Mouse (Mus musculus) heart, postnatal 0 days (tissue): ENCODE results near the gene Mllt11. TPM values are rescaled to one million over a fixed set of nuclear protein-coding genes. Genes with fewer than 3 reads are reported as not detected.

ENCODE experiments used
- ATAC-seq: fragments of 200-750 bp; cut with Nextera tagmentation; 2 replicates; pipeline ENCODE4 v1.8.0; 2017; ENCODE audit warnings: low read depth, moderate number of reproducible peaks, moderate library complexity; ENCODE audit not compliant: insufficient read depth
- DNase-seq: peaks from one replicate; pipeline ENCODE4 v3.0.0-alpha.2; 2016; ENCODE audit warnings: low spot score
- H3K27ac ChIP-seq: fragments of 300-500 bp; sonication (generic); 2 replicates; pipeline ENCODE4 v1.5.1; 2014; ENCODE audit warnings: low read depth, mild to moderate bottlenecking
- H3K27me3 ChIP-seq: fragments of 300-500 bp; sonication (generic); 2 replicates; pipeline ENCODE4 v1.6.1; 2014; ENCODE audit warnings: low read length, mixed read lengths; ENCODE audit not compliant: control insufficient read depth, insufficient read depth
- H3K36me3 ChIP-seq: fragments of 300-500 bp; sonication (generic); replicated peaks from 2 replicates; pipeline ENCODE4 v1.6.1; 2014; ENCODE audit warnings: low read length, mixed read lengths; ENCODE audit not compliant: control insufficient read depth, insufficient read depth
- H3K4me1 ChIP-seq: fragments of 300-500 bp; sonication (generic); 2 replicates; pipeline ENCODE4 v1.6.1; 2014; ENCODE audit warnings: antibody characterized with exemption; ENCODE audit not compliant: control insufficient read depth, insufficient read depth
- H3K4me2 ChIP-seq: fragments of 300-500 bp; sonication (generic); 2 replicates; pipeline ENCODE4 v1.6.1; 2014; ENCODE audit warnings: low read depth, mild to moderate bottlenecking, low read length, moderate library complexity
- H3K4me3 ChIP-seq: fragments of 300-500 bp; sonication (generic); 2 replicates; pipeline ENCODE4 v1.5.1; 2014; ENCODE audit warnings: low read depth, low read length
- H3K9ac ChIP-seq: fragments of 300-500 bp; sonication (generic); replicated peaks from 2 replicates; pipeline ENCODE4 v1.6.1; 2014; ENCODE audit warnings: low read depth, low read length, mixed read lengths
- H3K9me3 ChIP-seq: fragments of 300-500 bp; sonication (generic); replicated peaks from 2 replicates; pipeline ENCODE4 v1.6.1; 2016; ENCODE audit warnings: low read length; ENCODE audit not compliant: control insufficient read depth
- CTCF ChIP-seq: IDR thresholded peaks from 2 replicates; pipeline ENCODE4 v1.5.1; 2016; ENCODE audit warnings: antibody characterized with exemption, control low read depth, low read depth
- EP300 ChIP-seq: IDR thresholded peaks from 2 replicates; pipeline ENCODE4 v1.6.1; 2016; ENCODE audit warnings: antibody characterized with exemption, low read depth
- WGBS: fragments of 180-500 bp; shearing (Covaris S2); extraction: QIAGEN DNeasy Blood & Tissue Kit; methylation state at CpG from one replicate; pipeline ENCODE4 v1.1.7; 2014; 5-methylcytosine and 5-hydroxymethylcytosine counted together
- polyA plus RNA-seq: library from polyadenylated mRNA; unstranded; fragments of >200 nt; fragmentation: Nextera tagmentation; extraction: Ambion mirVana; gene quantifications from 2 replicates; pipeline ENCODE4 v1.2.1, GENCODE M21; 2015
- total RNA-seq: library from RNA; depleted of rRNA; stranded (reverse); fragments of >200 nt; gene quantifications from 2 replicates; pipeline ENCODE4 v1.2.3, GENCODE M21; 2014; ENCODE audit warnings: low replicate concordance

The Mllt11 gene
- total and polyA plus RNA-seq, 2 experiments from 2014 or later = 6.1 to 9.0 TPM

DNA sequence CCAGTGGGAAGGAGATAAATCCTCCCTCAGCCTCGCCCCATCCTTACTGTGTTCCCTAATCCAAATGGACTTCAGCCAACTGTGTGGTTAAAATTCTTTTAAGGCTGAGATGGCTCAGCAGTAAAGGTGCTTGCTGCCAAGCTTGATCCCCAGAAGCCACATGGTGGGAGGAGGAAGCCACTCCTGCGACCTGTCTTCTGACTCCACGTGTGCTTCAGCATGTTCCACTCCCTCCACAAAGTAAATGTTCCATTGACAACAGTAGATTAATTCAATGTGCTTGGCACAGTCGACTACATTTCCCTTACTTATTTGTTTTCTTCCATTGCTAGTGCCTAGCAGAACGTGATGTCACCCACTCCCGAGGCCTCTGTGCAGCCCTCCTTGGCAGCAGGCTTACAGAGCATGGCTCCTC lies 37.2 kb downstream of the Mllt11 start:
- WGBS = 66% methylated on average over 6 of the region's 6 CpGs
- ATAC-seq = no peak
- Histone ChIP-seq H3K4me2 (no peak overlapping the region), H3K27ac (no peak overlapping the region), H3K9me3 (no peaks in the 10 kb centered on the region), H3K27me3 (no peaks in the 10 kb centered on the region), H3K9ac (no peak overlapping the region), H3K4me3 (no peak overlapping the region), H3K4me1 (no peaks in the 10 kb centered on the region), H3K36me3 (peaks cover 75% of the 10 kb centered on the region)
- TF ChIP-seq EP300 (no peak), CTCF (no peak)
- no peak for DNase-seq

DNA sequence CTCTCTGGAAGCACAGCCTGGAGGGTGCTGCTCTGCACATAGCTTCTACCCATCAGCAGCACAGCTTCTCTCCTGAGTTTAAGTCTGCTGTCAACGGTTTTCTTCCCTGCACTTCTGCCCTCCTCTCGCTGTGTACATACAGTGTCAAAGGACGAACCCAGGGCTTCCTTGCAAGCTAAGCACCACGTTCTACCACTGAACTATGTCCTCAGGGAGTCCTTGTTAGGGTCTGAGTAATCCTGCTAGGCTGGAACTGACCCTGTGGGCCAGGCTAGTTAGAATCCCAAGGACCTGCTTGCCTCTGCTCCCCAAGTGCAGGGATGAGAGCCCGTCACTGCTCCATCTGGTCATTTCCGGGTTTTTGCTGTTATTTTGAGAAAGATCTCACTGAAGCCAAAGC lies 45.1 kb downstream of the Mllt11 start:
- Histone ChIP-seq H3K9ac (no peak overlapping the region), H3K4me2 (no peak overlapping the region), H3K9me3 (no peaks in the 10 kb centered on the region), H3K27me3 (no peaks in the 10 kb centered on the region), H3K36me3 (peaks cover 76% of the 10 kb centered on the region), H3K27ac (no peak overlapping the region), H3K4me3 (no peak overlapping the region), H3K4me1 (no peaks in the 10 kb centered on the region)
- DNase-seq = no peak
- no peak for TF ChIP-seq EP300
- TF ChIP-seq CTCF = no peak
- ATAC-seq = no peak
- WGBS = 85% methylated on average over 6 of the region's 6 CpGs

DNA sequence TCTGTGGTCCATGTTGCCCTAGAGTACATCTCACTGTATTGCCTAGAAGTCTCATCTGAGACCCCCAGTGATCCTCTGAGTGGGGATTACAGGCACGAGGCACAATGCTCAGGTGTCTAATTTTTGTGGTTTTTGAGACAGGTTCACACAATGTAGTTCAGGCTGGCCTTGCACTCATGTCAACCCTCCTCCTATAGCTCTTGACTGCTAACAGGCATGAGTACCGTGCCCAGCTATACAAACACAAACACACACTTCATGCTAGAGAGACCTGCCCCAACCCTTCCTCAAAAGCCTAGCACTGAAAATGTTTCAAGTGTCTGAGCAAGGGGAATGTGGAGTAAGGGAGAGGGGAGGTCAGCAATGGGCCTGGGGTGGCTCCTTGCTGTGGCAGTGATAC lies 45.9 kb downstream of the Mllt11 start:
- WGBS = 93% methylated on average over 2 of the region's 2 CpGs
- no peak overlapping the region for H3K9ac ChIP-seq
- H3K36me3 ChIP-seq = peaks cover 69% of the 10 kb centered on the region

DNA sequence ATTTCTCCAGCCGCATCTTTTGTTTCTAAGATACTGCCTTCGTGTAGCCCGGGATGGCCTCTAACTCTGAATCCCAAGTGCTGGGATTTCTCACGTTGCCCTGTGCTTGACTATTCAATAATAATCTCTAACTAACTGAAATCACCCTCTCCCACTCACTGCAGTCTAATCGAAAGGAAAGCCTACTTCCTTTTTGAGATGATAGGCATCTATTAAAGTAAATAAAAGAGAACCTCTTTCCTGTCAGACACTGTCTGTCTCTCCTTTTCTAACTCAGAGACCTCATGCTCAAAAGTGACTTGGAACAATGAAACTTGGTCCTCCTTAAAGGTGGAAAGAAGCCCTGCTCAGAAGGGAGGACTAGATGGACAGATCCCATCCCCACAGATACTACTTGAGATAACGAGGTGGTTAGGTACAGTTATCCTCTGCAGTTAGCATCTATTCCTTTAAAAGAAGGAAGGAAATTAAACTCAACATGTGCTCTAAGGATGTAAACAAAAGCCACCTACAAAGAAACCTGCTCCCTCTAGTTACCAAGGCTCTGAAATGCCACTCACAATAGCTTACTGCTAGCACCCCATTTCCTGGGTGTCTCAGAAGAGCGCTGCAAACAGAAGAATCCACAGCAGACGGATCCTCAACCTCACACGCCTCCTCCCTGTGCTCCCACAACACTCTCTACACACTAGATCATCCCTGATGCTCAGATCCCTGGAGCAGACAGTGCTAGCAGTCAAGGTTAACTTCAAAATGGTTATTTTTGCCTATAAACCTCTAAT lies 47.0 kb downstream of the Mllt11 start:
- DNase-seq (no peak), ATAC-seq (no peak)
- Histone ChIP-seq H3K27me3 (no peaks in the 10 kb centered on the region), H3K9ac (no peak overlapping the region), H3K4me1 (no peaks in the 10 kb centered on the region), H3K9me3 (no peaks in the 10 kb centered on the region), H3K27ac (no peak overlapping the region), H3K4me3 (no peak overlapping the region), H3K4me2 (no peak overlapping the region), H3K36me3 (peaks cover 64% of the 10 kb centered on the region)
- TF ChIP-seq EP300 (no peak), CTCF (no peak)
- WGBS = 83% methylated on average over 9 of the region's 9 CpGs

More for the DNA sequence above, 45.9 kb downstream of the Mllt11 start:
- no peak for ATAC-seq
- no peak for DNase-seq
- H3K4me3 ChIP-seq = no peak overlapping the region
- no peak overlapping the region for H3K27ac ChIP-seq
- no peak for TF ChIP-seq EP300
- TF ChIP-seq CTCF = no peak
- no peaks in the 10 kb centered on the region for H3K4me1 ChIP-seq
- H3K4me2 ChIP-seq = no peak overlapping the region
- no peaks in the 10 kb centered on the region for H3K9me3 ChIP-seq
- H3K27me3 ChIP-seq = no peaks in the 10 kb centered on the region

- no peak overlapping the region for H3K4me2 ChIP-seq
- ATAC-seq (no peak), DNase-seq (no peak)
- no peaks in the 10 kb centered on the region for H3K27me3 ChIP-seq
- no peak overlapping the region for H3K27ac ChIP-seq
- no peak for TF ChIP-seq EP300
- no peak for TF ChIP-seq CTCF
- no peak overlapping the region for H3K4me3 ChIP-seq
- no peaks in the 10 kb centered on the region for H3K9me3 ChIP-seq
- no peaks in the 10 kb centered on the region for H3K4me1 ChIP-seq
- no peak overlapping the region for H3K9ac ChIP-seq
- H3K36me3 ChIP-seq = peaks cover 33% of the 10 kb centered on the region
- WGBS = 39% methylated on average over 1 of the region's 1 CpGs
These were observed 50.1 kb downstream of the Mllt11 start for GRCm38 (mm10) chr3:95181841-95182240.

DNA sequence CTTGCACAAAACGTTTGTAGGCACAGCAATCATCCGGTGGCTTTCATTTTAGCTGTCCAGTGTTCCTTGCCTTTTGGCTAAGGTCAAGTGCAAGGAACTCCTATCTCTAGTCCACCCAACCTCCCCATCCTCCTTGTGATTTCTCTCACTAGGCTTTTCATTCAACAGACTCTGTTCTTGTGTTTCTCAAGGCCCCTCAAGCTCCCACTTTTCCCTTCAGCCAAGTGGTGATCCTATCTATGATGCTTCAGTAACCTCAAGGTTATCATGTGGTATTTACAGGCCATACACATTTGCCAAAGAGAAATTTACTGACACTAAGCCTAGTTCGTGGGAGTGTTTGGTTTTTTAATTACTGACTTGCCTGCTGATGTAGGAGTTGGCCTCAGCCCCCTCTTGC lies 52.1 kb downstream of the Mllt11 start:
- no peak overlapping the region for H3K4me2 ChIP-seq
- H3K4me1 ChIP-seq = no peaks in the 10 kb centered on the region
- no peak overlapping the region for H3K9ac ChIP-seq
- H3K27me3 ChIP-seq = peaks cover 4% of the 10 kb centered on the region; the same call in 1 of the 2 replicates
- H3K36me3 ChIP-seq = peaks cover 14% of the 10 kb centered on the region
- no peak for ATAC-seq
- H3K9me3 ChIP-seq = no peaks in the 10 kb centered on the region
- TF ChIP-seq EP300 (no peak), CTCF (no peak)
- WGBS = 46% methylated on average over 3 of the region's 3 CpGs
- H3K27ac ChIP-seq = no peak overlapping the region
- no peak overlapping the region for H3K4me3 ChIP-seq
- no peak for DNase-seq
